Mouse (Mus musculus) colon, adult 2 months (tissue): ENCODE data around the gene Tmprss7. TPM values are rescaled to one million over a fixed set of nuclear protein-coding genes. Genes with fewer than 3 reads are reported as not detected.

Source experiments
- polyA plus RNA-seq: library from polyadenylated mRNA; depleted of rRNA; stranded (reverse); fragments of >200 nt; gene quantifications from 2 replicates; pipeline ENCODE4 v1.2.3, GENCODE M21; 2012; rRNA removed

The Tmprss7 gene
- 0.20 and 0.71 TPM in 2 replicates for polyA plus RNA-seq

DNA sequence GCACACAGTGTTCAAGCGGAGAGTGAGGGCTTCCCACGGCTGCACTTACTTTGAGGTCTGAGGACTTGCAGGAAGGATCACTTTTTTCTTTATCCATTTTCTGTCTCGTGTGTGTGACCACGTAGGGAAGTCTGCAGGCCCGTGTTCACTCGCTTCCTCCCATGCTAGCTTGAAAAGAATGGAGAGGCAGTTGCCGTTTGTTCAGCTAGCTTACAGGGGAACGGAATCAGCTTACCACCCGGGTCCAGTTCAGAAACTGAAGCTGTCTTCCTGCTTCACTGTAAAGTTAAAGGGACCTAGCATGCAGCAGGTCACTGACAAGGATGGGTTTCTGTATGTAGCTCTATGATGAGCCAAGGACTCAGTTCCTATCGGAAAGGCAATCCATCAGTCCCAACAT lies at the start of gene Tmprss7:
TSS of gene Tmprss7 (minus strand) at position 101 of the 400 bp plus-strand sequence.

DNA sequence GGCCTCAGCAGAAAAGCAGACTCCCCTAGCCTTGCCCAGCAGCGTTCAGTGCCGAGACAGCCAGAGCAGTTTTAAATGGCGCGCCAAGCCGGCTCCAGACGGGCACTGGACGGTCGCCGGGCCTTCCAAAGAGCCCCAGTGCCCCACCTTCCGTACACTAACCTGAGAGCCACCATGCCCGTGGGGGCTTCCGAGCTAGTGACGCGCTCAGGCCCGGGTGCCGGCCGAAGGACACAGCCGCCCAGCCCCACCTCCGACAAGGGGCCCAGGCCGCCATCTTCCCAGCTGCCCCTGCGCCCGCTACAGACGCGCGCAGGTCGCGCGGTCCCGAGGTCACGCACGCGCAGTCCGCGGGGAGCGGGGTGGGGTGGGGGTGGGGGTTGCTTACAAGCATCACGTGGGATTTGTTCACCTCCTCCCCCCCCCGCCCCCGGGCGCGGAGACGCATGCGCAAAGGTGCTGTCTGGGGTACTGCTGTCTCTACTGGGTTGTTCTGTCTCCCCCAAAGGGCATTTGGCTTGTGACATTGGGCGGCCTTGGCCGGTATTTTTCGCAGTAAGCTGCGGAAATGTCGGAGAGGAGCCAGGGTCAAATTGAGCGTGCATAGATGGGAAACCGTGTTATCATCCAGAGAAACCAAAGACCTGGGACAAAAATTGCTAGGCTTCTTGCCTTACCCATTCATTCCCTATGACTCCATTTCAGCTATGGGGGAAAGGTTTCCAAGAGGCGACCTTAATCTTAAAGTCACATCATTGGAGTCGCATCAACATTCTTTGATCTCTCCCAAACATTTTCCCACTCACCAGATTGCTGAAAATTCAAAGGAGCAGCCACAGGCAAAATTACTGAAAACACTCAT lies 49.4 kb upstream of the Tmprss7 start, which contains the start of gene Abhd10:
TSS of gene Abhd10 (minus strand) at position 341 of the 862 bp plus-strand sequence.

DNA sequence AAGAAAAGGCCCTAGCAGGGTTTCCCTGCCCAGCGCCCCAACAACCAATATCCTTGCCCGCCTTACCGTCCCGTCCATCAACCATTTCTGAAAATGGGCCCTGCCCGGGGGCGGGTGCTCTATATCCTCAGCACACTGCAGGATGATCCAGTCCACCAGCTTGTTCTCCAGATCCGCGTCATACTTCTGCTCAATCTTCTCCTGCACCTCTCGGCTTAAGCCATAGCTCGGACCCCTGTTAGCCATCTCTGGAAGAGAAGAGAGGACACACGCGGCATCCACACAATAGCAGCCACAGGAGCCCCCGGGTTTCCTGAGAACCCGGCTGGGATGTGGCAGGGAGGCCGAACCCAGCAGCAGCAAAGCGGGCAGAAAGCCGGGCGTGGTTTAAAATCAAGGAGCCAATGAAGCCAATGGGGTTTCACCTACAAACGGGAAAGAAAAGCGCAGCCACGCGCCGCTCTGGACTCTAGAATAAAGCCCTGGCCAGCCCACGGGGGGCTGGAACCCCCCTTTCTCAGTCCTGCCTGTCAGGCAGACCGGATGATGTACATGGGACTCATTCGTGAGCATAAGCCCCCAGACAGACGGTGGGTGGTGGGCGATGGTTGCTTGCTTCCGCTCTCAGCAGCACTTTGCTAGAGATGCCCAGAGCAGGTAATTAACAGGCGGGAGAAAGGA lies 30.7 kb upstream of the Tmprss7 start, which contains the start of gene Tagln3:
TSS of gene Tagln3 (minus strand) at position 548 of the 681 bp plus-strand sequence.

DNA sequence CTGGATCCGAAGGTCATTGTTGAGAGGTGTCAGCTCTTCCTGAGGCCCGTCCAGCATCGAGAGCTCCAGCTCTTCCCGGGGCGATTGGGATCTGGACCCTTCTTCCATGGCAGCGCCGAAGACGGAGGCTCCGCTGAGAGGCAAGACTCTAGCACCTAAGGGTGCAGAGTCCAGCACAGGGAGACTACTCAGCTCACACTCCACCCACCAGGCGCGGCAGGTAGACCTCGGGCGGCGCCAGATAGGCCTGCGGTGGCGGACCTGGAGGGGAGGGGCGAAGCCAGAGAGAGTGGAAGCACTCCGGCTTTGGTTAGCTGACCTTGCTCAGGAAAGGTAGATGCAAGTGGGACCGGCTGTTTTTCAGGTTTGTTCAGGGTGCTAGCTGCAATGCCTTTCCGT lies 39.5 kb downstream of the Tmprss7 start, which contains the start of gene BC016579:
TSS of gene BC016579 (minus strand) at position 135 of the 399 bp plus-strand sequence.

DNA sequence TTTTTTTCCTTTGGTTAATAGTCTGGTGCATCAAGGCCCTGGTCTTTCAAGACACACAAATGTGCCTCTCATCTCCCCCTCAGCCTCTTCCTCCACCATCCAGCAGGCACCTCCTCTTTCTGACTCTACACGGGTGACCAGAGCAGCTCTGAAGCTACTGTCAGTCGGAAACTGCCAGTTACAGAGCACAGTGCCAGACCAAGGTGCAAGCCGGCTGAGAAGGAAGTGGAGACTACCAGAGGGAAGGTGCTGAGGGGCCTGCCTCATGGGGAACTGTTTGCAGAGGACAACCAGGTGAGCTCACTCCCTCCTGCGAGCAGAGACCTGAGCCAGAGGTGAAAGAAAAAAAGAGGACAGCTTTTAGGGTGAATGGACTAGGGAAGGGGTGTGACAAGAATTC lies 83.2 kb downstream of the Tmprss7 start, which contains the start of gene Gcsam:
TSS of gene Gcsam (plus strand) at position 114 of the 400 bp plus-strand sequence.

Other genes starting within 250 kb of the Tmprss7 start
- gene Gm609, start 200.7 kb downstream of the Tmprss7 start, polyA plus RNA-seq = 1.7 and 3.3 TPM in 2 replicates
- not detected in 2 replicates for gene Gm17783, start 161.6 kb downstream of the Tmprss7 start, polyA plus RNA-seq
- gene Slc9c1, start 158.3 kb downstream of the Tmprss7 start, polyA plus RNA-seq = not detected in 2 replicates
- 0.09 and 0.12 TPM in 2 replicates for gene Gcsam, start 83.3 kb downstream of the Tmprss7 start, polyA plus RNA-seq
- gene BC016579, start 39.6 kb downstream of the Tmprss7 start, polyA plus RNA-seq = 4.0 and 5.5 TPM in 2 replicates
- 2.0 and 2.5 TPM in 2 replicates for gene Tagln3, start 30.9 kb upstream of the Tmprss7 start, polyA plus RNA-seq
- gene Abhd10, start 49.3 kb upstream of the Tmprss7 start, polyA plus RNA-seq = 3.2 TPM in 2 replicates